Mouse (Mus musculus): ENCODE data around the gene Gm17019. TPM values are rescaled to one million over a fixed set of nuclear protein-coding genes. Genes with fewer than 3 reads are reported as not detected.
"Not testable (repeated sequence)": the region's sequence is repeated elsewhere in the genome, so short reads cannot be mapped to it uniquely, and the experiment has no call there.

Gene Gm17019
- not detected in 2 replicates for polyA plus RNA-seq (2015; fragmentation: Nextera tagmentation; extraction: Ambion mirVana)

DNA sequence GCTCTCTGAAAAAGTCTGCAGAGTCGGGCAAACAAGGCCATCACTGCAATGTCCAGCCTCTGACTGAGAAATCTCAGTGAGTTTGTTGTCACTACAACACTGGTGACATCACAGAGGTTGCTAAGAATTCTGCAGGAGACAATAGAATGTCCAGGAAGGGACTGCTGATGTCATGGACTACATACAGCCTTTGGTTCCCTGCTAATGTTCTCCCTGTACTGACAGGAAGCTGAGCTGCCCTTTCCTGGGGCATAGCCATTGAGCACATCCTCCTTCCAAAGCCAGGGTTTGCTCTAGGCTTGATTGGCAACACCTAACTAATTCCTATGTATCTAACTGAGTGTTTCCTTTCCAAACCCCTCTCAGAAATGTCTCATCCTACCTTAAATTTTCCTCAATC lies at the start of gene Gm17019:
Gm17019 (minus strand) TSS at position 101 of the 400 bp plus-strand sequence.
- H3K9me3 ChIP-seq, result peaks cover 17% of the 10 kb centered on the region
- not testable (repeated sequence) for H3K9ac ChIP-seq; H3K4me2 ChIP-seq; H3K36me3 ChIP-seq (replicated peaks); H3K4me3 ChIP-seq; H3K27ac ChIP-seq; ATAC-seq (replicated peaks); H3K4me1 ChIP-seq; H3K27me3 ChIP-seq (replicated peaks)
- whole genome bisulfite sequencing, result 44% methylated on average over 1 of the region's 1 CpGs

DNA sequence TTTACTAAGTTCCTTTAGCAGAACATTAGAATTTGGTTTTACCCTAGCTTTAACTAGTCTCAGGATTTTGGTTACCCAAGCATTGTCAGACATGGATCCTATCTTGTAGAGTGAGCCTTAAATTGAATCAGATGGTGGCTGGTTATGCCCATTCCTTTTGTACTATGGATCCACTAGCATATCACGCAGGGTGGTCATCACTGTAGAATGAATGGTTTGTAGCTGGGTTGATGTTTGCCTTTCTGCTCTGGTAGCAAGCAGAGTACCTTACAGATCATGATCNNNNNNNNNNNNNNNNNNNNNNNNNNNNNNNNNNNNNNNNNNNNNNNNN lies 29.6 kb upstream of the Gm17019 start:
- not testable (repeated sequence) for H3K27me3 ChIP-seq (replicated peaks); H3K27ac ChIP-seq; H3K36me3 ChIP-seq (replicated peaks); H3K9ac ChIP-seq; ATAC-seq (replicated peaks); H3K4me3 ChIP-seq; H3K4me1 ChIP-seq; H3K4me2 ChIP-seq
- WGBS, result 87% methylated on average over 1 of the region's 1 CpGs
- H3K9me3 ChIP-seq, result peaks cover 19% of the 10 kb centered on the region

DNA sequence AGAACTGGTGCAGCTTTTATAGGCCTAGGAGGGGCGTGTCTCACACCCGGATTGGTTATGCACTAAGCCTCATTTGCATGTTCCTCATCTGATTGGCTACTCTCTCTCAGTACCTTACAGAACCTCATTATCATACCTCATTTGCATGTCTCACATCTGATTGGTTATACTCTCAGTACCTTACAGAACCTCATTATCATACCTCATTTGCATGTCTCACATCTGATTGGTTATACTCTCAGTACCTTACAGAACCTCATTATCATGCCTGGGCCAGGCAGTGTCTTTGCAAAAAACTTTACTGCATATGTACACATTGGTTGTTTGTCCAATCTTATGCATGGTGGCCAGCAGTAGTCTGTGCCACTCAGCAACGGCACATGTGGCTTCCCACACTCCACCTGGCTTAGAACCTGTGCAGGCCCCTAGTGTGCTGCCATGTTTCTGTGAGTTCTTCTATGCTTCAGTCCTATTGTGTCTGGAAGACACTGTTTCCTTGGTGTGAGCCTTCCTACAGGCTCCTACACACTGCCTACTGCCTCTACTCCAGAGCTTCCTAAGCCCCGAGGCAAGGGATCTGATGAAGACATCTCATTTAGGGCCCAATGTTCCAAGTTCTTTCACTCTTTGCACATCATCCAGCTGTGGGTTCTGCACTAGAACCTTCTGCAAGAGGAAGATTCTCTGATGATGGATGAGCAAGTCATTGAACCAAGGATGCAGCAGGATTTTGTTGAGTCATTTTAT lies 29.0 kb upstream of the Gm17019 start:
- ATAC-seq (replicated peaks), result peak; percentile 80
- peaks cover 22% of the 10 kb centered on the region for H3K9me3 ChIP-seq

DNA sequence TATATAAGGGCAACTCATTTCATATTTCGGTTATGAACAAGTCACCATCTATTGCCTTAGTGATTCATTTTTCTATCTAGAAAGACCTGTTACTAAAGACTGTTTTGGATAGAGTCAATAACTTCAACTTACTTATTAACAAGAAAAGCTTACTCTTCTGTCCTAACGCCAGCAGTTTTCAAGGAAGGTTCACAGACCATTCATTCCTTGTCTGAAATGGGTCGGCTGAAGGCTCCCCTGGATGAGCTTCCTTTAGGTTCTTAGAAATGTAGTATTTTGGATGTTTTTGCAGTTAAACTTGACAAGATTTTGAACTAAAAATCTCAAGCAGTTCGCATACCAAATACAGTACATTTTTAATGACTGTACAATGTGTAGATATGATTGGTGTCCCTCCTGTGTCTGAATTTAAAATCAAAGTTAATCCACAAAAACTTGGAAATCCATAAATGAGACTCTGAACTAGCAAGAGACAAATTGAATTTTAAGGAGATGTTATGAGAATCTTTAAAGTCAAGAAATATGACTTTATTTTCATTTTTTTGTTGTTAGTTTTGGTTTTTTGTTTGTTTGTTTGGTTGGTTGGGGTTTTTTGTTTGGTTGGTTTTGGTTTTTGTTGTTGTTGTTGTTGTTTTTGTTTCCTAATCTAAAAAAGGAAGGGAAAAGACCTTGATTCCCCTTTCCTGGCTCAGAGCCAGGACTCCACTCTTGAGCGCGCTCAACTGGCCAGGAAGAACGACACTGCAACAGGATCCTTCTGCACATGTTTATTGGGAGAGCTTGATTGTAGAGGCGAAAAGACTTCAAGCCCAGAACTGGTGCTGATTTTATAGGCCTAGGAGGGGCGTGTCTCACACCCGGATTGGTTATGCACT lies 21.6 kb upstream of the Gm17019 start:
- not testable (repeated sequence) for H3K4me2 ChIP-seq; H3K4me3 ChIP-seq; H3K9ac ChIP-seq; H3K4me1 ChIP-seq; H3K36me3 ChIP-seq (replicated peaks); H3K27ac ChIP-seq; H3K27me3 ChIP-seq (replicated peaks); ATAC-seq (replicated peaks)
- peaks cover 18% of the 10 kb centered on the region for H3K9me3 ChIP-seq
- 77% methylated on average over 10 of the region's 10 CpGs for WGBS

More for the DNA sequence above, 29.0 kb upstream of the Gm17019 start:
- not testable (repeated sequence) for H3K9ac ChIP-seq; H3K4me2 ChIP-seq; H3K27me3 ChIP-seq (replicated peaks); H3K36me3 ChIP-seq (replicated peaks); H3K4me3 ChIP-seq; H3K27ac ChIP-seq; H3K4me1 ChIP-seq
- WGBS, result 85% methylated on average over 4 of the region's 4 CpGs

DNA sequence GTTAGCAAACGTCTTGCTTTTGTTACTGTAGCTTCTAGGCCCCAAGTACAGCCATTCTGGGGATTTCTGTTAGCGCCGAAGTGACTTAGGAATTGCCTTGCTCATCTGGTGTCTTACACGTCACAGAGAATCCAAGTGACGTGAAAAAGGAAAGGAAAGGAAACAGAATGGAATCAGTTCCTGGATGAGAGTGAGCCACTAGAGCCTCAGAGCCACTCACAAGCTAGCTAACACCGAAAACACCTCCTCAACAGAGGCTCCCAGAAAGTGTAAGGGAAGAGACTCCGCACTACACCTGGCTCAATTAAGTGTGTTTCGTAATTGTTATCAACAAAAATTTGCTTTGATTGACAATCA lies 20.8 kb upstream of the Gm17019 start:
- H3K4me3 ChIP-seq; H3K36me3 ChIP-seq (replicated peaks); H3K4me2 ChIP-seq; H3K4me1 ChIP-seq; ATAC-seq (replicated peaks); H3K9ac ChIP-seq; H3K27ac ChIP-seq; H3K27me3 ChIP-seq (replicated peaks): not testable (repeated sequence)
- WGBS, result 76% methylated on average over 8 of the region's 8 CpGs
- peaks cover 18% of the 10 kb centered on the region for H3K9me3 ChIP-seq

DNA sequence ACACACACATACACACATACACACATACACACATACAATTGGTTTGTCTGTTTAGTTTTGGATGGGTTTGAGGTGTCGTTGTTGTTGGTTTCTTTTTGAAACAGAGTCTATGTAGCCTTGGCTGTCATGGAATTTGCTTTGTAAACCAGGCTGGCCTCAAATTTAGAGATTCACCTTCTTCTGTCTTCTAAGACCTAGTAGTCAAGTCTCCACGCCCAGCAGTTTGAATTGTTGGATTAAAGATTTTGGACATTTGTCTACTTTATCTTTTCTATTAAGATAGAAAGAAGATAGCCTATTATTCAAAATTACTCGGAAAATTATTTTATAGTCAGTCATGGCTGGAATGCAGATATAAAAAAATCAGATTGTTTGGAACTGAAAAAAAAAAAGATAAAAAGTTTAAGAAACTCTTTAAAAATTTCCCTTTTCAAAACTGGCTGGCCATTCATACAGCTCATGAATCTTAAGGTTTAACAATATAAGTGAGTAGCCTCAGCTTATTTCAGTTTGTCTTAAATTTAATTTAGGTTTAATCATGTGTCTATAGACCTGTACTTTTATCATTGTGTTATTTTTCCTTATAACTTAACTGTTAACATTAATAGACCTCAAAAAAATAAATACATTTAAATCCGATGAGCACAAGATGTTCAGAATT lies 20.3 kb upstream of the Gm17019 start:
- not testable (repeated sequence) for H3K27ac ChIP-seq; H3K4me2 ChIP-seq; H3K4me3 ChIP-seq; H3K9ac ChIP-seq; H3K36me3 ChIP-seq (replicated peaks); H3K4me1 ChIP-seq; ATAC-seq (replicated peaks); H3K27me3 ChIP-seq (replicated peaks)
- 81% methylated on average over 4 of the region's 4 CpGs for WGBS
- peaks cover 15% of the 10 kb centered on the region for H3K9me3 ChIP-seq

DNA sequence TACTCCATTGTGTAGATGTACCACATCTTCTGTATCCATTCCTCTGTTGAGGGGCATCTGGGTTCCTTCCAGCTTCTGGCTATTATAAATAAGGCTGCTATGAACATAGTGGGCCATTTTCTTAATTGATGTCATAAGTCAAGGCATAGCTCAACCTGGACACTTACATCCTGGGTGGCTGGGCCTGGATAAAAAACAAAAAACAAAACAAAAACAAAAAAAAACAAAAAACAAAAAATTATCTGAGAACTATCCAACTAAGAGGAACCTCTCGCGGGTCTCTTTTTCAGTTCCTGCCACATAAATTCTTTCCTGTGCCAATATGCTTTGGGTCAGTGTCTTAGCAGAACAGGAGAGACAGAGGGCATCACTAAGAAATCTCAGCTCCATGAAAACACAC lies 18.0 kb upstream of the Gm17019 start:
- not testable (repeated sequence) for H3K4me2 ChIP-seq; H3K4me1 ChIP-seq; H3K4me3 ChIP-seq; H3K36me3 ChIP-seq (replicated peaks); ATAC-seq (replicated peaks); H3K9ac ChIP-seq; H3K27me3 ChIP-seq (replicated peaks); H3K27ac ChIP-seq
- peaks cover 12% of the 10 kb centered on the region for H3K9me3 ChIP-seq
- WGBS, result 77% methylated on average over 2 of the region's 2 CpGs

DNA sequence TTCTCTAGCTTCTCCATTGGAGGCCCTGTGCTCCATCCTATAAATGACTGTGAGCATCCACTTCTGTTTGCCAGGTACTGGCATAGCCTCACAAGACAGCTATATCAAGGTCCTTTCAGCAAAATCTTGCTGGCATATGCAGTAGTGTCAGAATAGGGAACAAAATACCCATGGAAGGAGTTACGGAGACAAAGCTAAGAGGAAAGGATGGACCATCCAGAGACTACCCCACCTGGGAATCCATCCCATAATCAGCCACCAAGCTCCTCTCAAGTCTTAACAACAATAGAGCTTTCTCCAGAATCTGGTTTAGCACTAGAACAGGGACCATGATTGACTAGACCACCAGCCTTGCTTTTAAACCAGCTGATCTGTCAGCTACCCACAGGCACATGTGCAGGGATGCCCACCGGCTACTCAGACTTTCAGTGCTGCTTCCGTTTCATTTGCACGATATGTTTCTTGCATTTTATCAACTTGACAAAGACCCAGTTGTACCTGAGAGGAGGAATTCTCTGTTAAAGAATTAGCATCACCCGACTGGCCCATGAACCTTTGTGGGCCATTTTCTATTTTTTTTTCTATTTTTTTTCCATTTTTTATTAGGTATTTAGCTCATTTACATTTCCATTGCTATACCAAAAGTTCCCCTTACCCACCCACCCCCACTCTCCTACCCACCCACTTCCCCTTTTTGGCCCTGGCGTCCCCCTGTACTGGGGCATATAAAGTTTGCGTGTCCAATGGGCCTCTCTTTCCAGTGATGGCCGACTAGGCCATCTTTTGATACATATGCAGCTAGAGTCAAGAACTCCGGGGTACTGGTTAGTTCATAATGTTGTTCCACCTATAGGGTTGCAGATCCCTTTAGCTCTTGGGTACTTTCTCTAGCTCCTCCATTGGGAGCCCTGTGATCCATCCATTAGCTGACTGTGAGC lies 12.3 kb upstream of the Gm17019 start:
- H3K4me2 ChIP-seq; H3K9ac ChIP-seq; H3K27me3 ChIP-seq (replicated peaks); H3K9me3 ChIP-seq; H3K27ac ChIP-seq; H3K4me3 ChIP-seq; H3K36me3 ChIP-seq (replicated peaks); H3K4me1 ChIP-seq: not testable (repeated sequence)
- ATAC-seq (replicated peaks), result 0 out of 2 replicates have a peak, but pooled peaks have one; percentile 37
- 86% methylated on average over 9 of the region's 9 CpGs for WGBS

DNA sequence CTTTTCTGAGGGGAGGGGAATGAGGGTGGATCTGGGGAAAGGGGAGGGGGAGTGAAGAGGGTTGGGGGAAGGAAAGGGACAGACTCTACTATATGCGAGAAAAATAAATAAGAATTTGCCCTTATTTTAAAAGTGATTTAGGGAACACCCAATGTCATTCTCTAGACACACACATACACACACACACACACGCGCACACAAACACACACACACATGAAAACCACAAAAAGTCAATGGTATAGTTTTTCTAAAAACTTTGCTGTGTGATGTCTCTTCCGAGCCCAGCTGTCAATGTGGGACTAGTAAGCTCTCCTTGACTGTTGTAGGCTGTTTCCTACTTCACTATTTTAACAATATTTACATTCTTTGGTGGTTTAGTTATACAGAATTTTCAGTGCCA lies 8.0 kb upstream of the Gm17019 start:
- H3K9me3 ChIP-seq, result peaks cover 17% of the 10 kb centered on the region
- H3K4me2 ChIP-seq; H3K27me3 ChIP-seq (replicated peaks); H3K4me1 ChIP-seq; H3K36me3 ChIP-seq (replicated peaks); ATAC-seq (replicated peaks); H3K27ac ChIP-seq; H3K4me3 ChIP-seq; H3K9ac ChIP-seq: not testable (repeated sequence)
- 60% methylated on average over 4 of the region's 4 CpGs for WGBS

DNA sequence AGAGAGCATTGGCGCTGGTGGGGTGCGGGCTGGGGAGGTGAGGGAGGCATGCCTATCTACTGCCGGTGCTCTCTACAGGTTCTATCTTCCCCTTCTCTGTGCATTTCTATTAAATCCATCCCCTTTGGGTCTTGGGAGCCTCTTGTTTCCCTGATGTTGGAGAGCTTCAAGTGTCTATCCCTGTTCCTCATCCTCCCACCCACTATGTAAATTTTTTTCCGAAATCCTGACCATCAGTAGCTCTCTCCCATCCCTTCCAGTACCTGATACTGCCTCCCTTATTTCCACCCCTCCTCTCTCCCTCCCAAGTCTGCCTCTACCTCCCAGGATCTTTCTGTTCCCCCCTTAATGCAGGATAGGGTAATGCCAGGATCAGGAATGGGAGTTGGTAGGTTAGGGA lies 7.2 kb upstream of the Gm17019 start:
- H3K27ac ChIP-seq; H3K4me2 ChIP-seq; H3K9ac ChIP-seq; H3K36me3 ChIP-seq (replicated peaks); H3K4me3 ChIP-seq; H3K4me1 ChIP-seq; H3K27me3 ChIP-seq (replicated peaks): not testable (repeated sequence)
- peaks cover 17% of the 10 kb centered on the region for H3K9me3 ChIP-seq
- WGBS, result 81% methylated on average over 4 of the region's 4 CpGs
- peak; percentile 86 for ATAC-seq (replicated peaks)

DNA sequence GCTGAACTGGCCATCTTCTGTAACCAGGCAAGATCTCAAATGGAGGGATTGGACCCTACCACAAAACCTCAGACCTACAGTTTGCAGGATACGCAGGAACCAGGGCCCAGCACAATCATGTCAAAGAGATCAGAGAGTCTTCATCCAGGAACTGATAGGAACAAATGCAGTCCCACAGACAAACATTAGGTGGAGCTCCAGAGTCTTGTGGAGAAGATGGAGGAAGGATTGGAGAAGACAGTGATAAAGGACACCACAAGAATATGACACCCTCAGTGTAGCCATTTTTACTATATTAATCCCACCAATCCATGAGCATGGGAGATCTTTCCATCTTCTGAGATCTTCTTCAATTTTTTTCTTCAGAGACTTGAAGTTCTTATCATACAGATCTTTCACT lies 8.5 kb downstream of the Gm17019 start:
- not testable (repeated sequence) for H3K9ac ChIP-seq; H3K4me1 ChIP-seq; H3K36me3 ChIP-seq (replicated peaks); H3K27me3 ChIP-seq (replicated peaks); H3K27ac ChIP-seq; ATAC-seq (replicated peaks); H3K4me2 ChIP-seq; H3K4me3 ChIP-seq
- 75% methylated on average over 1 of the region's 1 CpGs for WGBS
- peaks cover 35% of the 10 kb centered on the region for H3K9me3 ChIP-seq

DNA sequence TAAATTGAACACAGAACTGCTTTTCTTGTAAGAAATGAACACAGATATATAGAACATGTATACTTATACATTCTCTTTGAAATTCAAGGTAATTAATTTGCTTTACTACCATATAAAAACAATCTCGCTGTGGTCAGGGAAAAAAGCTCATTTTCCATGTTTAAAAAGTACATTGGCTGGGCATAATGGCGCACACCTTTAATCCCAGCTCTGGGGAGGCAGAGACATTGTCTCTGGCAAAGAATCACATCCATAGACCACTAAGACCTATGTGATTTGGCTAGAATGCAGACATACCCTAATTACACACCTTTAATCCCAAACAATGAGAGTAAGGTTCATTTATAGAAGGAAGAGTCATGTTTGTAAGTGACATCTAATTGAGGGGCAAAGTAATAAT lies 12.7 kb downstream of the Gm17019 start:
- not testable (repeated sequence) for H3K27ac ChIP-seq; H3K27me3 ChIP-seq (replicated peaks); H3K4me3 ChIP-seq; H3K4me2 ChIP-seq; H3K9ac ChIP-seq; H3K4me1 ChIP-seq; H3K36me3 ChIP-seq (replicated peaks); ATAC-seq (replicated peaks)
- peaks cover 30% of the 10 kb centered on the region for H3K9me3 ChIP-seq
- 71% methylated on average over 2 of the region's 2 CpGs for WGBS
